Mouse (Mus musculus) lung, postnatal 36 days (tissue): ENCODE measurements around the gene Coro1a.

ENCODE experiments used
- DNase-seq: peaks from one replicate; pipeline ENCODE4 v3.0.0; 2022; ENCODE audit warnings: mixed read lengths

Gene Coro1a

GRCm38 (mm10) chr7:126679683-126680082 lies 27.9 kb downstream of the Coro1a start:
- DNase-seq: no peak

GRCm38 (mm10) chr7:126678545-126679341 lies 28.8 kb downstream of the Coro1a start:
- no peak for DNase-seq

GRCm38 (mm10) chr7:126676631-126677220 lies 30.9 kb downstream of the Coro1a start:
- no peak for DNase-seq

- DNase-seq: peak; percentile 92
Measured at GRCm38 (mm10) chr7:126676207-126676606, 31.4 kb downstream of the Coro1a start, which contains the start of gene Sult1a1. Sult1a1 (minus strand) TSS chr7:126676432.

- no peak for DNase-seq
Measured at GRCm38 (mm10) chr7:126675104-126675503, 32.5 kb downstream of the Coro1a start.

- no peak for DNase-seq
Measured at GRCm38 (mm10) chr7:126672111-126672510, 35.5 kb downstream of the Coro1a start.

GRCm38 (mm10) chr7:126670152-126670551 lies 37.4 kb downstream of the Coro1a start:
- peak; percentile 76 for DNase-seq

- DNase-seq: no peak
Measured at GRCm38 (mm10) chr7:126668452-126668851, 39.1 kb downstream of the Coro1a start.

- no peak for DNase-seq
Measured at GRCm38 (mm10) chr7:126667495-126668090, 40.0 kb downstream of the Coro1a start.

GRCm38 (mm10) chr7:126665269-126665668 lies 42.3 kb downstream of the Coro1a start:
- DNase-seq: peak; percentile 68

- DNase-seq: peak; percentile 33
Measured at GRCm38 (mm10) chr7:126663646-126664045, 43.9 kb downstream of the Coro1a start.

- DNase-seq: no peak
Measured at GRCm38 (mm10) chr7:126659771-126660170, 47.8 kb downstream of the Coro1a start.

- no peak for DNase-seq
Measured at GRCm38 (mm10) chr7:126657522-126657921, 50.1 kb downstream of the Coro1a start.

GRCm38 (mm10) chr7:126655695-126656094 lies 51.9 kb downstream of the Coro1a start:
- peak; percentile 51 for DNase-seq

- DNase-seq: no peak
Measured at GRCm38 (mm10) chr7:126653991-126654390, 53.6 kb downstream of the Coro1a start.

GRCm38 (mm10) chr7:126650852-126651251 lies 56.7 kb downstream of the Coro1a start:
- DNase-seq: no peak
